Mouse (Mus musculus): ENCODE measurements around the gene Ctsf. TPM values are rescaled to one million over a fixed set of nuclear protein-coding genes. Genes with fewer than 3 reads are reported as not detected.

Gene Ctsf
- polyA plus RNA-seq, 1 experiment from 2014 or later: 15.6 TPM

- Histone ChIP-seq H3K9me3 (ENCODE audit: control insufficient read depth) (no peaks in the 10 kb centered on the region), H3K36me3 (ENCODE audit: control insufficient read depth, insufficient read depth) (no peaks in the 10 kb centered on the region), H3K27ac (ENCODE audit: low read depth, low read length) (no peak overlapping the region), H3K27me3 (replicated peaks; ENCODE audit: control insufficient read depth, insufficient read depth, low read length) (no peaks in the 10 kb centered on the region), H3K4me1 (replicated peaks; ENCODE audit: control insufficient read depth, insufficient read depth, low read length) (no peaks in the 10 kb centered on the region), H3K4me3 (ENCODE audit: low read depth, low read length) (no peak overlapping the region), H3K9ac (ENCODE audit: low read depth, low read length) (no peak overlapping the region), H3K4me2 (replicated peaks; ENCODE audit: low read depth) (no peak overlapping the region)
- TF ChIP-seq CTCF (IDR thresholded peaks at IDR 0.05; ENCODE audit: low read depth): no peak
- no peak for ATAC-seq
- 78% methylated on average over 9 of the region's 9 CpGs for WGBS
Measured at GRCm38 (mm10) chr19:4898972-4899371, 44.0 kb downstream of the Ctsf start.

GRCm38 (mm10) chr19:4899888-4900287 is 45.0 kb downstream of the Ctsf start:
- no peaks in the 10 kb centered on the region for H3K4me1 ChIP-seq (replicated peaks; ENCODE audit: control insufficient read depth, insufficient read depth, low read length)
- no peaks in the 10 kb centered on the region for H3K27me3 ChIP-seq (replicated peaks; ENCODE audit: control insufficient read depth, insufficient read depth, low read length)
- H3K27ac ChIP-seq (ENCODE audit: low read depth, low read length): no peak overlapping the region
- no peak for TF ChIP-seq CTCF (IDR thresholded peaks at IDR 0.05; ENCODE audit: low read depth)
- ATAC-seq: no peak
- no peak overlapping the region for H3K4me2 ChIP-seq (replicated peaks; ENCODE audit: low read depth)
- 74% methylated on average over 3 of the region's 3 CpGs for WGBS
- no peak overlapping the region for H3K9ac ChIP-seq (ENCODE audit: low read depth, low read length)
- H3K36me3 ChIP-seq (ENCODE audit: control insufficient read depth, insufficient read depth): no peaks in the 10 kb centered on the region
- no peaks in the 10 kb centered on the region for H3K9me3 ChIP-seq (ENCODE audit: control insufficient read depth)
- H3K4me3 ChIP-seq (ENCODE audit: low read depth, low read length): no peak overlapping the region

- Histone ChIP-seq H3K9ac (ENCODE audit: low read depth, low read length) (peak within 1 kb of the TSS; percentile 54), H3K27ac (ENCODE audit: low read depth, low read length) (no peak within 1 kb of the TSS), H3K4me1 (replicated peaks; ENCODE audit: control insufficient read depth, insufficient read depth, low read length) (no peaks in the 10 kb centered on the region), H3K9me3 (ENCODE audit: control insufficient read depth) (no peaks in the 10 kb centered on the region), H3K4me3 (ENCODE audit: low read depth, low read length) (peak within 1 kb of the TSS; percentile 70), H3K27me3 (replicated peaks; ENCODE audit: control insufficient read depth, insufficient read depth, low read length) (no peaks in the 10 kb centered on the region), H3K4me2 (replicated peaks; ENCODE audit: low read depth) (peak within 1 kb of the TSS; percentile 91), H3K36me3 (ENCODE audit: control insufficient read depth, insufficient read depth) (peaks cover 41% of the 10 kb centered on the region)
- peak; percentile 63; the same call in 1 of the 2 replicates for ATAC-seq
- WGBS: 7% methylated on average over 31 of the region's 31 CpGs
- TF ChIP-seq CTCF (IDR thresholded peaks at IDR 0.05; ENCODE audit: low read depth): no peak
Measured at GRCm38 (mm10) chr19:4905979-4906794, 51.3 kb downstream of the Ctsf start, which contains the start of gene Bbs1. TSS of gene Bbs1 (minus strand) at chr19:4906628.

GRCm38 (mm10) chr19:4908107-4908506 is 53.2 kb downstream of the Ctsf start:
- 85% methylated on average over 4 of the region's 4 CpGs for WGBS
- H3K4me3 ChIP-seq (ENCODE audit: low read depth, low read length): no peak overlapping the region
- no peak for ATAC-seq

GRCm38 (mm10) chr19:4909376-4909775 is 54.4 kb downstream of the Ctsf start:
- no peaks in the 10 kb centered on the region for H3K9me3 ChIP-seq (ENCODE audit: control insufficient read depth)
- TF ChIP-seq CTCF (IDR thresholded peaks at IDR 0.05; ENCODE audit: low read depth): no peak
- 88% methylated on average over 7 of the region's 7 CpGs for WGBS
- H3K4me3 ChIP-seq (ENCODE audit: low read depth, low read length): no peak overlapping the region
- H3K27me3 ChIP-seq (replicated peaks; ENCODE audit: control insufficient read depth, insufficient read depth, low read length): no peaks in the 10 kb centered on the region
- H3K9ac ChIP-seq (ENCODE audit: low read depth, low read length): no peak overlapping the region
- no peak overlapping the region for H3K4me2 ChIP-seq (replicated peaks; ENCODE audit: low read depth)
- no peaks in the 10 kb centered on the region for H3K4me1 ChIP-seq (replicated peaks; ENCODE audit: control insufficient read depth, insufficient read depth, low read length)
- no peak overlapping the region; the same call in 1 of the 2 replicates for H3K27ac ChIP-seq (ENCODE audit: low read depth, low read length)
- peaks cover 71% of the 10 kb centered on the region for H3K36me3 ChIP-seq (ENCODE audit: control insufficient read depth, insufficient read depth)
- ATAC-seq: no peak

More at GRCm38 (mm10) chr19:4908107-4908506, 53.2 kb downstream of the Ctsf start:
- peak; percentile 78 for TF ChIP-seq CTCF (IDR thresholded peaks at IDR 0.05; ENCODE audit: low read depth)
- Histone ChIP-seq H3K4me2 (replicated peaks; ENCODE audit: low read depth) (no peak overlapping the region), H3K27ac (ENCODE audit: low read depth, low read length) (no peak overlapping the region), H3K36me3 (ENCODE audit: control insufficient read depth, insufficient read depth) (peaks cover 58% of the 10 kb centered on the region), H3K4me1 (replicated peaks; ENCODE audit: control insufficient read depth, insufficient read depth, low read length) (no peaks in the 10 kb centered on the region), H3K27me3 (replicated peaks; ENCODE audit: control insufficient read depth, insufficient read depth, low read length) (no peaks in the 10 kb centered on the region), H3K9ac (ENCODE audit: low read depth, low read length) (no peak overlapping the region), H3K9me3 (ENCODE audit: control insufficient read depth) (no peaks in the 10 kb centered on the region)

Other genes starting within 250 kb of the Ctsf start
- 4.6 and 4.8 TPM in 2 replicates for gene Lrfn4, start 239.5 kb upstream of the Ctsf start, polyA plus RNA-seq (2015; fragmentation: Nextera tagmentation; extraction: Ambion mirVana)
- 37.0 and 37.4 TPM in 2 replicates for gene Rce1, start 229.5 kb upstream of the Ctsf start, polyA plus RNA-seq (2015; fragmentation: Nextera tagmentation; extraction: Ambion mirVana)
- gene Gm960, start 156.5 kb upstream of the Ctsf start, polyA plus RNA-seq (2015; fragmentation: Nextera tagmentation; extraction: Ambion mirVana): 1.0 and 1.1 TPM in 2 replicates
- gene Sptbn2, start 144.0 kb upstream of the Ctsf start, polyA plus RNA-seq (2015; fragmentation: Nextera tagmentation; extraction: Ambion mirVana): 0.27 and 0.31 TPM in 2 replicates
- gene Rbm4b, start 98.6 kb upstream of the Ctsf start, polyA plus RNA-seq (2015; fragmentation: Nextera tagmentation; extraction: Ambion mirVana): 17.0 and 18.3 TPM in 2 replicates
- 20.3 and 21.6 TPM in 2 replicates for gene Rbm4, start 61.2 kb upstream of the Ctsf start, polyA plus RNA-seq (2015; fragmentation: Nextera tagmentation; extraction: Ambion mirVana)
- gene Gm21992, start 43.5 kb upstream of the Ctsf start, polyA plus RNA-seq (2015; fragmentation: Nextera tagmentation; extraction: Ambion mirVana): 18.4 and 19.5 TPM in 2 replicates
- 21.1 and 21.8 TPM in 2 replicates for gene Rbm14, start 43.5 kb upstream of the Ctsf start, polyA plus RNA-seq (2015; fragmentation: Nextera tagmentation; extraction: Ambion mirVana)
- 44.9 and 46.3 TPM in 2 replicates for gene Ccs, start 15.8 kb upstream of the Ctsf start, polyA plus RNA-seq (2015; fragmentation: Nextera tagmentation; extraction: Ambion mirVana)
- not detected in 2 replicates for gene Ccdc87, start 15.8 kb upstream of the Ctsf start, polyA plus RNA-seq (2015; fragmentation: Nextera tagmentation; extraction: Ambion mirVana)
- gene Actn3, start 22.8 kb downstream of the Ctsf start, polyA plus RNA-seq (2015; fragmentation: Nextera tagmentation; extraction: Ambion mirVana): 0.47 and 0.56 TPM in 2 replicates
- gene Zdhhc24, start 23.5 kb downstream of the Ctsf start, polyA plus RNA-seq (2015; fragmentation: Nextera tagmentation; extraction: Ambion mirVana): 7.6 and 9.1 TPM in 2 replicates
- 0.60 and 0.98 TPM in 2 replicates for gene Bbs1, start 51.5 kb downstream of the Ctsf start, polyA plus RNA-seq (2015; fragmentation: Nextera tagmentation; extraction: Ambion mirVana)
- 59.2 and 60.0 TPM in 2 replicates for gene Dpp3, start 73.2 kb downstream of the Ctsf start, polyA plus RNA-seq (2015; fragmentation: Nextera tagmentation; extraction: Ambion mirVana)
- gene Peli3, start 88.0 kb downstream of the Ctsf start, polyA plus RNA-seq (2015; fragmentation: Nextera tagmentation; extraction: Ambion mirVana): 0.46 and 0.89 TPM in 2 replicates
- gene Mrpl11, start 107.0 kb downstream of the Ctsf start, polyA plus RNA-seq (2015; fragmentation: Nextera tagmentation; extraction: Ambion mirVana): 73.7 and 78.1 TPM in 2 replicates
- 0.09 and 0.12 TPM in 2 replicates for gene Npas4, start 135.2 kb downstream of the Ctsf start, polyA plus RNA-seq (2015; fragmentation: Nextera tagmentation; extraction: Ambion mirVana)
- 1.3 and 1.8 TPM in 2 replicates for gene Slc29a2, start 168.7 kb downstream of the Ctsf start, polyA plus RNA-seq (2015; fragmentation: Nextera tagmentation; extraction: Ambion mirVana)
- gene B4gat1, start 183.7 kb downstream of the Ctsf start, polyA plus RNA-seq (2015; fragmentation: Nextera tagmentation; extraction: Ambion mirVana): 16.2 and 17.9 TPM in 2 replicates
- 0.56 TPM in 1 of 2 replicates, not detected in the other for gene AC124502.3, start 183.8 kb downstream of the Ctsf start, polyA plus RNA-seq (2015; fragmentation: Nextera tagmentation; extraction: Ambion mirVana)
- 33.2 and 33.4 TPM in 2 replicates for gene Brms1, start 186.2 kb downstream of the Ctsf start, polyA plus RNA-seq (2015; fragmentation: Nextera tagmentation; extraction: Ambion mirVana)
- gene Rin1, start 195.4 kb downstream of the Ctsf start, polyA plus RNA-seq (2015; fragmentation: Nextera tagmentation; extraction: Ambion mirVana): 0.77 and 0.78 TPM in 2 replicates
- gene Cd248, start 212.9 kb downstream of the Ctsf start, polyA plus RNA-seq (2015; fragmentation: Nextera tagmentation; extraction: Ambion mirVana): 19.9 and 23.0 TPM in 2 replicates
- 4.0 TPM in 2 replicates for gene Tmem151a, start 230.4 kb downstream of the Ctsf start, polyA plus RNA-seq (2015; fragmentation: Nextera tagmentation; extraction: Ambion mirVana)
- 182 and 198 TPM in 2 replicates for gene Yif1a, start 233.4 kb downstream of the Ctsf start, polyA plus RNA-seq (2015; fragmentation: Nextera tagmentation; extraction: Ambion mirVana)
- 5.6 and 5.8 TPM in 2 replicates for gene Cnih2, start 243.4 kb downstream of the Ctsf start, polyA plus RNA-seq (2015; fragmentation: Nextera tagmentation; extraction: Ambion mirVana)

Measured in intestine, postnatal 0 days (tissue).